Mouse (Mus musculus) embryonic facial prominence, embryonic 14.5 days (tissue): ENCODE results near the gene Arl11. TPM values are rescaled to one million over a fixed set of nuclear protein-coding genes. Genes with fewer than 3 reads are reported as not detected.

Source experiments
- ATAC-seq: fragments of 200-750 bp; cut with Nextera tagmentation; 2 replicates; pipeline ENCODE4 v1.8.0; 2017; ENCODE audit warnings: low read depth, moderate number of reproducible peaks, moderate TSS enrichment
- DNase-seq: peaks from one replicate; pipeline ENCODE4 v3.0.0-alpha.2; 2015; ENCODE audit warnings: low spot score
- H3K27ac ChIP-seq: fragments of 300-500 bp; sonication (generic); replicated peaks from 2 replicates; pipeline ENCODE4 v1.5.1; 2014; ENCODE audit warnings: low read depth, mild to moderate bottlenecking, low read length, moderate library complexity
- H3K27me3 ChIP-seq: fragments of 300-500 bp; sonication (generic); replicated peaks from 2 replicates; pipeline ENCODE4 v1.6.1; 2014; ENCODE audit warnings: low read length; ENCODE audit not compliant: control insufficient read depth, insufficient read depth
- H3K36me3 ChIP-seq: fragments of 300-500 bp; sonication (generic); 2 replicates; pipeline ENCODE4 v1.6.1; 2014; ENCODE audit warnings: low read length, mixed read lengths; ENCODE audit not compliant: control insufficient read depth, insufficient read depth
- H3K4me1 ChIP-seq: fragments of 300-500 bp; sonication (generic); 2 replicates; pipeline ENCODE4 v1.6.1; 2014; ENCODE audit warnings: antibody characterized with exemption, low read length; ENCODE audit not compliant: control insufficient read depth, insufficient read depth
- H3K4me2 ChIP-seq: fragments of 300-500 bp; sonication (generic); 2 replicates; pipeline ENCODE4 v1.6.1; 2014; ENCODE audit warnings: low read depth, mild to moderate bottlenecking, low read length, moderate library complexity, mixed read lengths
- H3K4me3 ChIP-seq: fragments of 300-500 bp; sonication (generic); 2 replicates; pipeline ENCODE4 v1.5.1; 2014; ENCODE audit warnings: low read depth, mild to moderate bottlenecking, low read length
- H3K9ac ChIP-seq: fragments of 300-500 bp; sonication (generic); 2 replicates; pipeline ENCODE4 v1.6.1; 2014; ENCODE audit warnings: low read depth, mild to moderate bottlenecking, low read length, moderate library complexity, mixed read lengths
- H3K9me3 ChIP-seq: fragments of 300-500 bp; sonication (generic); 2 replicates; pipeline ENCODE4 v1.6.1; 2016; ENCODE audit warnings: low read length; ENCODE audit not compliant: control insufficient read depth
- WGBS: fragments of 180-500 bp; shearing (Covaris S2); extraction: QIAGEN DNeasy Blood & Tissue Kit; methylation state at CpG from one replicate; pipeline ENCODE4 v1.1.7; 2014; 5-methylcytosine and 5-hydroxymethylcytosine counted together
- polyA plus RNA-seq: library from polyadenylated mRNA; unstranded; fragments of >200 nt; fragmentation: Nextera tagmentation; extraction: Ambion mirVana; gene quantifications from 2 replicates; pipeline ENCODE4 v1.2.1, GENCODE M21; 2014

Arl11 gene
- polyA plus RNA-seq, 1 experiment from 2014 or later, result 1.7 TPM

DNA sequence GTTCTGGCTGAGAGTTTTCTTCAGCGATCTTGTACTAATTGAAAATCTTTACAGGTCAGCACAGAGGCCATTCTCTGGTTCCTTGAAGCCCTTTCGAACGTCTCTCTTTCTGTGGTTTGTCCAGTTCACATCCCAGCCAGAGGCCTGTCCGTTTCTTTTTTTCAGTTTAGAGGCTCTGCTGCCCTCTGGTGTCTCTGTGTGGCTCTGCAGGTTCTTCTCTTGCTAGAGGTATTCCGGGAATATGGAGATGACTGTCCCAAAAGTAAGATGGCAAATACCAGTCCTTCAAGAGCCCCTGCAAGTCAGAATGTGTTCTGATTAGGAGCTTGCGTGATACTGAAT is 14.8 kb upstream of the Arl11 start:
- DNase-seq (peak; percentile 55), ATAC-seq (no peak)
- no peak overlapping the region for H3K27ac ChIP-seq
- 0 out of 2 replicates have a peak overlapping the region, but pooled peaks have one; percentile 14 for H3K4me2 ChIP-seq
- no peaks in the 10 kb centered on the region for H3K36me3 ChIP-seq
- no peaks in the 10 kb centered on the region for H3K9me3 ChIP-seq
- H3K27me3 ChIP-seq, result no peaks in the 10 kb centered on the region
- no peaks in the 10 kb centered on the region for H3K4me1 ChIP-seq
- 11% methylated on average over 6 of the region's 6 CpGs for WGBS
- H3K9ac ChIP-seq, result no peak overlapping the region
- H3K4me3 ChIP-seq, result no peak overlapping the region

DNA sequence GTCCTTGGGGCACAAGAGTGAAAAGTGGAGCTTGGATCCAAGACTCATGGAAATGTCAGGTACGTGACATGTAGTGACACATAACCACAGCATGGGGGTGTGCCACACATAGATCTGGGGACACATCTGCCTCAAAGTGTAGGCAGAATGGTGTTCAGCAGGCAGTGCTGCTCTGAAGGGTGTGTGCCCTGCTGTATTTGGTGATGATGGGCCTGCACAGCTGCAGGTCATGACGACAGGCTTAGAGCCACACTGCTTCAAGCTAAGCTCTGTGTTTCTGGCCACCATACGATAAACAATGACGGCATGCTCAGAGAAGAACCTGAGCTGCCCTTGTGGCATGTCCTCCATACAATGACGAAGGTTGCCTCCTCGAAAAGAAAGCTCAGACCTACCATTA is 9.7 kb upstream of the Arl11 start:
- no peak for ATAC-seq
- WGBS, result 86% methylated on average over 6 of the region's 6 CpGs
- no peak overlapping the region for H3K27ac ChIP-seq

DNA sequence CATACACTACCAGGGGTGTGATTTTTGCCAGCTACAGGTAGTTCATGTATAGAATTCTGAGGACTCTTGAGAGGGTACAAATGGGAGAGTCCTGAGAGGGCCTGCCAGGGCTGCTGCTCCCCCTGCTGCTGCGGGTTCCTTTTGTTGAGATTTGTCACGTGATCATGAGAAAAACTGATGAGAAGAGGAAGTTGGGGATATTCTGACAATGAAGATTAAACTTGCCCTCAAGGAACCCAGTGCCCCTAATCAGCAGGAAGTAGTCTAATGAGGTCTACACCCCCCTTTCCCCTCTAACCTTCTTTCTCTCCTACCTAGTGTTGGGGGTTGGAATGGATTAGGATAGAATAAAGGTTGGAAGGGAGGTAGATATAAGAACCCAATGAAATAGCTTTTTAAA is 8.2 kb upstream of the Arl11 start:
- WGBS, result 38% methylated on average over 2 of the region's 2 CpGs

More for the DNA sequence above, 9.7 kb upstream of the Arl11 start:
- Histone ChIP-seq H3K4me2 (no peak overlapping the region), H3K4me1 (0 out of 2 replicates have a peak, but pooled peaks cover 3% of the 10 kb centered on the region), H3K27me3 (no peaks in the 10 kb centered on the region), H3K36me3 (no peaks in the 10 kb centered on the region), H3K9me3 (no peaks in the 10 kb centered on the region), H3K9ac (no peak overlapping the region), H3K4me3 (no peak overlapping the region)
- no peak for DNase-seq

DNA sequence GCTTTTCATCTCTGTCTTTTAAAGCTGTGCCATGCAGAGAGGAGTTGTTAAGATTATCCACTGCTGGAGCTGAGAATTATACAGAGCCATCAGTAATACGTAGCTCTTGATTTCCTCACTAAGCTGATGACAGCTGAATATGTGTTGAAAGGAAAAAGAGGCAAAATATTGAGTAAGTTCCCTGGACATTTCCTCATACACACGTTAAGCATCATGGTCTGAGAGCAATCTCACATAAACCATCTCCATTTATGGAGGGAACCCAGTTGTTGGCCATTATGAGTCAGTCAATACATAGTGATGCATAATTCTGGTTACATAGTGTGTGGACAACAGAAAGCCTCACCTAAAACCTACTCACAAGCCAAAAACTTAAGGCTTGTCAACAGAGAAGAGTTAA is 7.1 kb upstream of the Arl11 start:
- DNase-seq, result no peak
- no peak for ATAC-seq
- no peak overlapping the region for H3K4me2 ChIP-seq
- H3K36me3 ChIP-seq, result no peaks in the 10 kb centered on the region
- no peaks in the 10 kb centered on the region for H3K27me3 ChIP-seq
- H3K4me3 ChIP-seq, result no peak overlapping the region
- H3K9ac ChIP-seq, result no peak overlapping the region
- H3K9me3 ChIP-seq, result no peaks in the 10 kb centered on the region
- 71% methylated on average over 2 of the region's 2 CpGs for WGBS
- no peak overlapping the region for H3K27ac ChIP-seq
- 0 out of 2 replicates have a peak, but pooled peaks cover 3% of the 10 kb centered on the region for H3K4me1 ChIP-seq

More for the DNA sequence above, 8.2 kb upstream of the Arl11 start:
- Histone ChIP-seq H3K27me3 (no peaks in the 10 kb centered on the region), H3K4me2 (no peak overlapping the region), H3K9me3 (no peaks in the 10 kb centered on the region), H3K36me3 (no peaks in the 10 kb centered on the region), H3K27ac (no peak overlapping the region), H3K4me3 (no peak overlapping the region), H3K9ac (no peak overlapping the region), H3K4me1 (0 out of 2 replicates have a peak, but pooled peaks cover 3% of the 10 kb centered on the region)
- no peak for DNase-seq
- ATAC-seq, result no peak

DNA sequence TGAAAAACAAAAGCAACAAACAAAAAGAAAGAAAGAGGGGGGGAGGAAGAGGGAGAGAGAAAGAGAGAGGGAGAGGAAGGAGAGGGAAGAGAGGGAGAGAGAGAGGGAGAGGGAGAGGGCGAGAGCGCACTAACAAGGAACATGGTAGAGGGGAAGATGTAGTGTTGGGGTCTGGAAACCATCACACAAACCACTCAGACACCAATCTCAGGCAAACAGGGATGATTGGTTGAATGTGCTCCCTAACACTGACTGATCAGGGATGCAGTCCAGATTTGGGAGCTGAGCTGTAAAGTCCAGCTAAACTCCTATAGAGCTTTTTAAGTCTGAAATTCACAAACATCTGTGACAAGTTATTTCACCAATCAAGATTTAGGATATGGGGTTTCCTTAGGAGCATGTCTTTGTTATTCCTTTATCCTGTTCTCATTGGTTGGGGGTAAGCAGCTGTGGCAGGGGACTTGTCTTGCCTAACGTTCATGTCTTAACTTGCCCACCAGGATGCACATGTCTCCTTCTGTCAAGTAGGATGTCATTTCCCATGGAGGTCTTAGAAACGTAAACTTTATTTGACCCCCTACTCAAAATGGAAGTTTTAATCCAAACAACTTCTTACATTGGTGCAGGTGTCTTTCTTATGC is 5.5 kb upstream of the Arl11 start:
- no peak overlapping the region for H3K9ac ChIP-seq
- H3K4me1 ChIP-seq, result 0 out of 2 replicates have a peak, but pooled peaks cover 3% of the 10 kb centered on the region
- H3K36me3 ChIP-seq, result no peaks in the 10 kb centered on the region
- no peak overlapping the region for H3K27ac ChIP-seq
- H3K4me3 ChIP-seq, result no peak overlapping the region
- DNase-seq (no peak), ATAC-seq (peak; percentile 67; the same call in 1 of the 2 replicates)
- 51% methylated on average over 4 of the region's 4 CpGs for WGBS
- H3K9me3 ChIP-seq, result no peaks in the 10 kb centered on the region
- no peak overlapping the region for H3K4me2 ChIP-seq
- H3K27me3 ChIP-seq, result no peaks in the 10 kb centered on the region

DNA sequence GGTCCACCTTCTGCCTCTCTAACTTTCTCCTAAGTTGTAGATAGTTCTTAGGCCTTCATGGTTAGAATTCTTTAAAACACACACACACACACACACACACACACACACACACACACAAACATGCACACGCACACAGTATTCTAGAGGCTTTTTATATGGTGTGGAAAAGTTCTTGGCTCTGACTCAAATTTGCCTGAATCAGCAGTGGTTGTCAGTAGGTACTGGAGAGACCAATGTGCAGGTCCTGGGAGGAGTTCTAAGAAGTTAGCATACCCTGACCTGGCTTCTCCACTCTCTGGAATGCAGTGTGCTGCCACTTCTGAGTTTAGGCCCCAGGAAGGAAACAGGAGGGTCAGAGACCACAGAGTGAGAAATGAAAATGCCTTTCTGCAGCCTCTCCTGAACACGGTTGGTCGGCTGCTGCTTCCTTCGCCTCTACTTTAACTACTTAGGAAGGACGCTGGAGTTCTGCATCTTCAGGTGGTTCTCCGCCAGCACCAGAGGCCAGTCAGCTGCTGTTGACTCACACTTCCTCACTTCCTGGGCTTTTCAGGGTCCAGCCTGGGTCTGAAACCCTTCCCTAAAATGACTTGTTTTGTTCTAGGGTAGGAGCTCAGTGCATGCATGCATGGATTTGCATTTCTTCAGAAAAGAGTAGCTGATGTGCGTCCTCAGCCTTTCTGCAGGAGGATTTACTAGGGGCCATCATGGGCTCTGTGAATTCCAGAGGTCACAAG is 651 bp downstream of the Arl11 start:
- WGBS, result 67% methylated on average over 7 of the region's 7 CpGs
- H3K9me3 ChIP-seq, result no peaks in the 10 kb centered on the region
- no peaks in the 10 kb centered on the region for H3K36me3 ChIP-seq
- H3K4me1 ChIP-seq, result peaks cover 17% of the 10 kb centered on the region
- no peak overlapping the region for H3K27ac ChIP-seq
- no peak for ATAC-seq
- H3K4me3 ChIP-seq, result no peak overlapping the region
- no peaks in the 10 kb centered on the region for H3K27me3 ChIP-seq
- no peak overlapping the region for H3K9ac ChIP-seq
- peak; percentile 44 for DNase-seq
- H3K4me2 ChIP-seq, result no peak overlapping the region; the same call in 1 of the 2 replicates

DNA sequence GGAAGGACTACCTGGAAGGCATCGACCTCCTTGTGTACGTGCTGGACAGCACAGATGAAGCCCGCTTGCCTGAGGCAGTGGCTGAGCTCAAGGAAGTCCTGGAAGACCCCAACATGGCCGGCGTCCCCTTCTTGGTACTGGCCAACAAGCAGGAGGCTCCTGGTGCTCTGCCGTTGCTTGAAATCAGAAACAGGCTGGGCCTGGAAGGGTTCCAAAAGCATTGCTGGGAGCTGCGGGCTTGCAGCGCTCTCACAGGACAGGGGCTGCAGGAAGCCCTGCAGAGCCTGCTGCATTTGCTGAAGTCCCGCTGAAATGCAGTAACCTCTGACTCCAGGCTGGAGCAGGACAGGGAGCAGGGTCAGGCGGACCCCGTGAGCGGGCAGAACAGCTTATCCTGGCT is 1.4 kb downstream of the Arl11 start:
- Histone ChIP-seq H3K36me3 (no peaks in the 10 kb centered on the region), H3K27ac (no peak overlapping the region), H3K27me3 (no peaks in the 10 kb centered on the region), H3K9me3 (no peaks in the 10 kb centered on the region), H3K9ac (no peak overlapping the region), H3K4me2 (peak overlapping the region; percentile 11), H3K4me1 (peaks cover 17% of the 10 kb centered on the region), H3K4me3 (no peak overlapping the region)
- ATAC-seq, result no peak
- peak; percentile 79 for DNase-seq
- 40% methylated on average over 12 of the region's 12 CpGs for WGBS

DNA sequence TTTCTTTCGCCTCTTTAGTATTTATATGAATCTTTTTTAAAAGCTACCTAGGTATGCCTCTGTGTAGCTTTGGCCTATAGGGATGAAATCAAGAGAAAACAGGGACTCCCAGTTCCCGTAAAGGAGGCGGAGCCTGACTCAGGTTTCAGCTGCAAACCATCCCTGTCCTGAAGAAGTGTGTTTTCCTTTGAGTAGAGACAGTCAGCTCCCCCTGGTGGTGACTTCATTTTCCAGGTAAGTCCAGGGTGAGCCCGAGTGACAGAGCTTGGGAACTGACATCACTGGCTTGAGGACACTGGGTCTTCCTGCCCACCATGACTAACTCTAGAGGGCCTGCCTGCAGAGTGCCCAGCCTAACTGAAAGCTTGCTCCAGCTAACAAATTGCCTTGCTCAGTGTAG is 7.3 kb downstream of the Arl11 start:
- Histone ChIP-seq H3K27me3 (no peaks in the 10 kb centered on the region), H3K4me2 (no peak overlapping the region), H3K4me1 (no peaks in the 10 kb centered on the region), H3K36me3 (no peaks in the 10 kb centered on the region), H3K4me3 (no peak overlapping the region), H3K27ac (no peak overlapping the region), H3K9me3 (no peaks in the 10 kb centered on the region), H3K9ac (no peak overlapping the region)
- peak; percentile 84 for DNase-seq
- 25% methylated on average over 4 of the region's 4 CpGs for WGBS
- ATAC-seq, result peak; percentile 67; the same call in 1 of the 2 replicates
